Mouse (Mus musculus) hindbrain, embryonic 14.5 days (tissue): Measurements from ENCODE around the gene Krt4. TPM values are rescaled to one million over a fixed set of nuclear protein-coding genes. Genes with fewer than 3 reads are reported as not detected.

Experiments used
- ATAC-seq: fragments of 200-750 bp; cut with Nextera tagmentation; 2 replicates; pipeline ENCODE4 v1.8.0; 2017; ENCODE audit warnings: moderate number of reproducible peaks, mild to moderate bottlenecking, moderate TSS enrichment, moderate library complexity; ENCODE audit not compliant: low FRiP score
- DNase-seq: peaks from one replicate; pipeline ENCODE4 v3.0.0-alpha.2; 2015; ENCODE audit warnings: low spot score
- H3K27ac ChIP-seq: fragments of 300-500 bp; sonication (generic); 2 replicates; pipeline ENCODE4 v1.5.1; 2014; ENCODE audit warnings: mild to moderate bottlenecking, moderate library complexity
- H3K27me3 ChIP-seq: fragments of 300-500 bp; sonication (generic); 2 replicates; pipeline ENCODE4 v1.6.1; 2014; ENCODE audit warnings: mild to moderate bottlenecking, low read length, mixed read lengths; ENCODE audit not compliant: control insufficient read depth, insufficient read depth
- H3K36me3 ChIP-seq: fragments of 300-500 bp; sonication (generic); replicated peaks from 2 replicates; pipeline ENCODE4 v1.6.1; 2014; ENCODE audit not compliant: control insufficient read depth, insufficient read depth
- H3K4me1 ChIP-seq: fragments of 300-500 bp; sonication (generic); replicated peaks from 2 replicates; pipeline ENCODE4 v1.6.1; 2014; ENCODE audit warnings: antibody characterized with exemption, low read length, mixed read lengths; ENCODE audit not compliant: control insufficient read depth, insufficient read depth
- H3K4me2 ChIP-seq: fragments of 300-500 bp; sonication (generic); replicated peaks from 2 replicates; pipeline ENCODE4 v1.6.1; 2014; ENCODE audit warnings: mild to moderate bottlenecking, moderate library complexity
- H3K4me3 ChIP-seq: fragments of 300-500 bp; sonication (generic); replicated peaks from 2 replicates; pipeline ENCODE4 v1.5.1; 2014; ENCODE audit warnings: mild to moderate bottlenecking, low read length
- H3K9ac ChIP-seq: fragments of 300-500 bp; sonication (generic); 2 replicates; pipeline ENCODE4 v1.6.1; 2014
- H3K9me3 ChIP-seq: fragments of 300-500 bp; sonication (generic); 2 replicates; pipeline ENCODE4 v1.6.1; 2016; ENCODE audit warnings: low read length; ENCODE audit not compliant: control insufficient read depth
- WGBS: fragments of 180-500 bp; shearing (Covaris S2); extraction: QIAGEN DNeasy Blood & Tissue Kit; methylation state at CpG from one replicate; pipeline ENCODE4 v1.1.7; 2014; 5-methylcytosine and 5-hydroxymethylcytosine counted together
- polyA plus RNA-seq: library from polyadenylated mRNA; unstranded; fragments of >200 nt; fragmentation: Nextera tagmentation; extraction: Ambion mirVana; gene quantifications from 2 replicates; pipeline ENCODE4 v1.2.1, GENCODE M21; 2014

The Krt4 gene
- polyA plus RNA-seq, result not detected in 2 replicates

DNA sequence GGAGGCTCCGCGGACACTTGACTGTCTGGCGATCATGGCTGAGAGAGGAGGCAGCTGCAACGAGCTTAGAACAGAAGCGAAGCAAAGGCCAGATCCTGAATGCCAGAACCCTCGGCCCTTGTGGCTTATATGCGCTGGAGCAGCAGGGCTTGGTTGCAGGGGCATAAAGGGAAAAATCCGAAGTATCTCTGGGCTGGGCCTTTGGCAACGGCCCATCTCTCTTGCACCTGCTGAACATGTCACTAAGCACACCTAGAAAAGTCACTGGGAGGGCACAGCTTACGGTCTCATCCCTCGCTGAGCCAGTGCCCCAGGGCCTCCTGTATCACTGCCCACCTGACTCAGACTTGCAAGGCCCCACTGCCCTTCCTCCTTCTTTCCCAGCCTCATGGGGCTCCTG is at the start of gene Krt4:
Krt4 (minus strand) TSS at position 101 of the 400 bp plus-strand sequence.
- Histone ChIP-seq H3K27ac (no peak within 1 kb of the TSS), H3K4me1 (peaks cover 6% of the 10 kb centered on the region; the same call in 1 of the 2 replicates), H3K4me2 (no peak within 1 kb of the TSS), H3K9me3 (no peaks in the 10 kb centered on the region), H3K9ac (no peak within 1 kb of the TSS), H3K4me3 (no peak within 1 kb of the TSS), H3K27me3 (peaks cover 7% of the 10 kb centered on the region; the same call in 1 of the 2 replicates), H3K36me3 (no peaks in the 10 kb centered on the region)
- DNase-seq (no peak), ATAC-seq (no peak)
- 85% methylated on average over 11 of the region's 11 CpGs for WGBS

DNA sequence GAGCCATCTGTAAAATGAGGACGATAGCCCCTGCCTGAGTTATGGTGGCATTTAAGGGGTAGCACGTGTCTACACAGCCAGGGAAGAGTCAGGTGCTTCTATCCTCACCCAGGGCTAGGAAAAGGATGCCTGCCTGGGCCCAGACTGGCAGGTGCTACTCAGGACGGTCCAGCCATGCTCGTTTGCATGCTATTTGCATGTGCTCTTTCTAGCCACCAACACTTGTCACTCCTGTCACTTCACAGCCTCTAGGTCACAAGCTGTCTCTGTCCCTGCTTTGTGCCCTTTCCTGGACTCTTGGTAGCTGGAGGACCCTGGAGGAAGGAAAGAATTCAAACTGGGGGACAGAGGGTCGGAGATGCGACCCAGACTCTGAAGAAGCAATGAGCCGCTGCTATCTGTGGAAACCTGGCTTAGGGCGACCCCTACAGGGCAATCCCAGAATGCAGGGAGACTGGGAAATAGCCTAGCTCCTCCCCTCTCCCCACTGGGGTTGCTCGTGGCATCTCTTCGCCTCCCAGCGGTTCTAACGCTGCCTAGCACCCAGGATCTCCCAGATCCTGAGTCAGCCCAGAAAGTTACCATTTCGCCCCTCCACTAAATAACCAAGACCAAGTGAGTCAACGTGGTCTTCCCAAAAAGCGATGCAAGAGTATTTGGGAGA is 49.0 kb upstream of the Krt4 start:
- Histone ChIP-seq H3K4me2 (no peak overlapping the region), H3K9me3 (no peaks in the 10 kb centered on the region), H3K4me1 (peaks cover 11% of the 10 kb centered on the region), H3K27ac (no peak overlapping the region), H3K27me3 (no peaks in the 10 kb centered on the region), H3K4me3 (no peak overlapping the region), H3K36me3 (no peaks in the 10 kb centered on the region), H3K9ac (no peak overlapping the region)
- WGBS, result 11% methylated on average over 15 of the region's 15 CpGs
- DNase-seq (peak; percentile 98), ATAC-seq (peak; percentile 46)

DNA sequence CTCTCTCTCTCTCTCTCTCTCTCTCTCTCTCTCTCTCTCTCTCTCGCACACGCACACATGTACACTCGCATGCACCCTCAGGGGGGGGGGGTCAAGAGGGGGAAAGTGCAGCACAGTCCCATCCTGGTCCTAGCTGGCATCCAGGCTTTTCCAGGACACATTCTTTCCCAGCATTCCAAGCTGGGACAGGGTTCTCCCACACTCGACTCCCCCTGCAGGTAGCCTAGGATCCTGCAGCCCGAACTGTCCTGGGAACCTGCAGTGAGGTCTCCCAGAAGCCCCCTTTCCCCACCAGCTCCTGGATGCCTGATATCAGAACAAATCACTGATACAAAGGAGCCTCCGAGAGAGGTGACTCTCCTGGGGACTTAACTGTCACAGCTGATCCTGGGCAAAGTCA is 46.0 kb upstream of the Krt4 start:
- Histone ChIP-seq H3K9me3 (no peaks in the 10 kb centered on the region), H3K27ac (no peak overlapping the region), H3K36me3 (no peaks in the 10 kb centered on the region), H3K4me1 (no peaks in the 10 kb centered on the region), H3K4me2 (no peak overlapping the region), H3K9ac (no peak overlapping the region), H3K27me3 (no peaks in the 10 kb centered on the region), H3K4me3 (no peak overlapping the region)
- 8% methylated on average over 3 of the region's 6 CpGs for WGBS
- ATAC-seq, result no peak
- peak; percentile 69 for DNase-seq

DNA sequence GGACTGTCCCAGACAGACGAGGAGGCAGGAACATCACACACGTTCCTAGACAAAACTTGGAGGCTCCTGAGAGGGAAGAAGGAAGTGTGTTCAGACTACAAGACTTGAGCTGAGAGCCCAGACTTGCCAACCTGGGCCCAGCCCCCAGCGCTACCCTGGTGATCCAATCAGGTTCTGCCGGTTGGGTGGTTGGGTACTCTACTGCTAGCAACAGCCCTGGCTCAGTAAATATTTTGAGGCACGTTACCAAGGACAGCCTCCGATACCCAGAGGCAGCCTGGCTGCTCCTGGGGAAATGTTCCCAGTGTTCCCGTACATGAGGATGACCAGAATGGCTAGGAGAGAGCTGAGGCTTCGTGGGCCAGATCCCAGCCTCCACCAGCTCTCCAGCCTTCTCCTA is 42.3 kb upstream of the Krt4 start:
- no peak overlapping the region for H3K4me2 ChIP-seq
- H3K9ac ChIP-seq, result no peak overlapping the region
- ATAC-seq (no peak), DNase-seq (no peak)
- H3K4me3 ChIP-seq, result no peak overlapping the region
- no peaks in the 10 kb centered on the region for H3K36me3 ChIP-seq
- H3K27me3 ChIP-seq, result no peaks in the 10 kb centered on the region
- WGBS, result 82% methylated on average over 8 of the region's 8 CpGs
- H3K4me1 ChIP-seq, result no peaks in the 10 kb centered on the region
- no peaks in the 10 kb centered on the region for H3K9me3 ChIP-seq
- H3K27ac ChIP-seq, result no peak overlapping the region

DNA sequence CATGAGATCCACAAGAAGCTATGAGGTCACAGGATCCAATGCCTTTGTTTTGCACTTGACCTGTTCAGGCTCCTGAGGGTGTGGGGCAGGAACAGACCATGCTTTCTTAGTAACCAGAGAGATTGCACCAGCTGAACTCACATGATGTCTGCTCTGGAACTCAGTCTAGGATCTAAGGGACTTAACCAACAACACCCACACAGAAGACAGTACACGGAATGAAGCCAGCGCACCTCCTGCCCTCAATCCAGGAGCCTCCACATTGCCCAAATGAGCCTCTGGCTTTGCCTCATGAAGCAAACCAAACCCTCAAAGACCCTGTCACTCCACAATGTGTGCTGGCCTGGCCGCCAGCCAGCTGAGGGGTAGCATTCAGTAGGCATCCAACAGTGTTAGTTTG is 34.4 kb upstream of the Krt4 start:
- Histone ChIP-seq H3K27me3 (no peaks in the 10 kb centered on the region), H3K9me3 (no peaks in the 10 kb centered on the region), H3K27ac (no peak overlapping the region), H3K36me3 (no peaks in the 10 kb centered on the region), H3K4me2 (no peak overlapping the region), H3K4me1 (no peaks in the 10 kb centered on the region), H3K4me3 (no peak overlapping the region), H3K9ac (no peak overlapping the region)
- WGBS, result 88% methylated on average over 3 of the region's 3 CpGs
- ATAC-seq (no peak), DNase-seq (no peak)

DNA sequence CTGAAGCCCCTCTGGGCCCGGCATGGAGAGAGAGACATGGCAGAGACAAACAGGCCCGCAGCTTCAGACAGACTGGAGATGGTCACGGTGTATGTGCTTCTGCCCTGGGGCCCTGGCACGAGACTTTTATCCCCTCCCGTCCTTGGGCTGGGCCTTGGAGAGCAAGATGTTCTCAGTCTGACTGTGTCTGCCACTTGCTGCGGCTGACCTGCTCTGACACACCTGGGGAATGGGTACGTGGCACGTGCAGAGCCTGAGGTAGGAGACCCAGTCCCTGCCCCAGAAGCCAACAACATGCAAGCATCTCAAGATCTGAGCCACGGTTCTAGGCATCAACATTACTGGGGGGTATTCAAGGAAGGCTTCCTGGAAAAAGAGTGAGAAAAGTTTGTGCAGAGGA is 29.7 kb upstream of the Krt4 start, which contains the start of gene Krt78:
Krt78 (minus strand) TSS at position 101 of the 400 bp plus-strand sequence.
- H3K4me3 ChIP-seq, result no peak within 1 kb of the TSS
- ATAC-seq (no peak), DNase-seq (no peak)
- H3K4me2 ChIP-seq, result no peak within 1 kb of the TSS
- H3K9me3 ChIP-seq, result no peaks in the 10 kb centered on the region
- 82% methylated on average over 9 of the region's 9 CpGs for WGBS
- H3K27ac ChIP-seq, result no peak within 1 kb of the TSS
- H3K4me1 ChIP-seq, result no peaks in the 10 kb centered on the region
- H3K27me3 ChIP-seq, result no peaks in the 10 kb centered on the region
- H3K36me3 ChIP-seq, result no peaks in the 10 kb centered on the region
- H3K9ac ChIP-seq, result no peak within 1 kb of the TSS

DNA sequence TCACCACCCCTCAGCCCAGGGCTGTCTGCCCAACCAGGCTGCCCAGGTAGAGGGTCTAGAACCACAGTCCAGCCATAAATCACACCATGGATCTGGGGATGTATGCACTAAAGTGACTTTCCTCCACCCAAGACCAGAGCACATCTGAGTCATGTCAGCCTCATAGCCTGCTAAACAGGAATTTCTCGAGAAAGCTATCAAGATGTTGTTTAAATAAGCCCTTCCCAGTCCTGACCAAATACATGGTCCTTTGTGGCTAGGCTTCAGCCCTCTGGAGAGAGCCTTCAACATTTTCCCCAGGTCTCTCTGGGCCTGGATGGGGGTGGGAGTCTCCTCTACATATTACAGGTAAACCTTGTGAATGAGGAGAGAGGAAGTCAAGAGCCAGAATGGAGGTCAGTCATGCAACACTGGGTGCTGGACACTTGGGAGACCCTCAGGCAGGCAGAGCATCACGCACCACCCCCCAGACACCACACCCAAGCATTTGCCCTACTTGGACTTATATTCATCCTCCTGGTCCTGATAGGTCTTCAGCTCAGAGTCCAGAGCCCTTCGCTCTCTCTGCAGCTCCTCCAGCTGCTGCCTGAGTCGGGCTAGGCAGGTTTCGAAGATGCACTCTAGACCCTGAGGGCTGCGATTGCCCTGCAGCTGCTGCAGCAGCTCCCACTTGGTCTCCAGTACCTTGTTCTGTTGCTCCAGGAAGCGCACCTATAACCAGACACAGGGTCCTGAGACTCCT is 28.4 kb upstream of the Krt4 start:
- Histone ChIP-seq H3K9ac (no peak overlapping the region), H3K36me3 (no peaks in the 10 kb centered on the region), H3K4me2 (no peak overlapping the region), H3K27ac (no peak overlapping the region), H3K4me3 (no peak overlapping the region), H3K27me3 (no peaks in the 10 kb centered on the region), H3K9me3 (no peaks in the 10 kb centered on the region), H3K4me1 (no peaks in the 10 kb centered on the region)
- WGBS, result 93% methylated on average over 7 of the region's 7 CpGs
- no peak for DNase-seq
- ATAC-seq, result no peak

DNA sequence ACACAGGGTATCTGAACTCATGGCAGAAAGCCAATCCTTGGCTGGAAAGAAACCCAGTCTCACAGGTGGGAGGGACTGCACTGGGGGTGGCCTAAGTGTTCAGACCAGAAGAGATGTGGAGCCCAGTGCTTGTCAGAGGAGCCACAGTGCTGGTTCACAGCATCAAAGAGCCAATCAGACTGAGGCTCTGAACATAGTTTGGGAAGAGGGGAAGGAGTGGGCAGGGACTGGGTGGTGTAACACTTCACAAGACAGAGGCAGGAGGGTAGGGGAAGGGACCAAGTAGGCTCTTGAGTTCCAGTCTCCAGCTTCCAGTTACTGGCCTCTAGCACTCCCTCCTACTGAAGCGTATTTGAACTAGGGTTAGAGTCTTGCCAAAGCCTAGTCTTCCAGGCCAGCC is 20.9 kb upstream of the Krt4 start:
- no peaks in the 10 kb centered on the region for H3K4me1 ChIP-seq
- no peak overlapping the region for H3K9ac ChIP-seq
- no peaks in the 10 kb centered on the region for H3K9me3 ChIP-seq
- WGBS, result 100% methylated on average over 1 of the region's 1 CpGs
- no peak overlapping the region for H3K4me3 ChIP-seq
- no peaks in the 10 kb centered on the region for H3K27me3 ChIP-seq
- no peaks in the 10 kb centered on the region for H3K36me3 ChIP-seq
- no peak overlapping the region for H3K27ac ChIP-seq
- no peak overlapping the region for H3K4me2 ChIP-seq
- no peak for DNase-seq
- no peak for ATAC-seq

DNA sequence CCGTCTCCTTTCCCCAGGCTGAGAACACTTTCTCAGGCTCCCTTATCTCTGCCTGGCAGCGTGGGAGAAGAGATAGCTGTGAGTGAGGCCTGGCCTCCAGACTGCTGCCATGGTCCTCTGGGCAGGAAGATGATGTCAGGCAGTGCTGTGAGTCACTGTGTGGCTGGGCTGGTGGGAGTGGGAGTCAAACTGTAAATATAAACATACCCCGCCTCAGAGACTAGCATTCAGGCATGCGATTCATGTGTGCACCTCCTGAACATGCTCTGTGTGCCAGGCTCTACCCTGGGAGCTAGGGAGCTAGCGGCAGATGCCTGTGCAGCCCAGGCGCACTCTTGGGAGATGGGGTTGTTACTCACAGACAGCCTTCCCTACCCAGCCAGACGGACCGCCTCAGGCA is 17.4 kb upstream of the Krt4 start:
- 72% methylated on average over 8 of the region's 8 CpGs for WGBS
- ATAC-seq, result no peak
- H3K4me2 ChIP-seq, result no peak overlapping the region

More for the DNA sequence above, 17.4 kb upstream of the Krt4 start:
- H3K27me3 ChIP-seq, result no peaks in the 10 kb centered on the region
- DNase-seq, result no peak
- no peak overlapping the region for H3K4me3 ChIP-seq
- H3K27ac ChIP-seq, result no peak overlapping the region
- no peaks in the 10 kb centered on the region for H3K4me1 ChIP-seq
- no peak overlapping the region for H3K9ac ChIP-seq
- no peaks in the 10 kb centered on the region for H3K36me3 ChIP-seq
- no peaks in the 10 kb centered on the region for H3K9me3 ChIP-seq
